In the genomic region with DNA sequence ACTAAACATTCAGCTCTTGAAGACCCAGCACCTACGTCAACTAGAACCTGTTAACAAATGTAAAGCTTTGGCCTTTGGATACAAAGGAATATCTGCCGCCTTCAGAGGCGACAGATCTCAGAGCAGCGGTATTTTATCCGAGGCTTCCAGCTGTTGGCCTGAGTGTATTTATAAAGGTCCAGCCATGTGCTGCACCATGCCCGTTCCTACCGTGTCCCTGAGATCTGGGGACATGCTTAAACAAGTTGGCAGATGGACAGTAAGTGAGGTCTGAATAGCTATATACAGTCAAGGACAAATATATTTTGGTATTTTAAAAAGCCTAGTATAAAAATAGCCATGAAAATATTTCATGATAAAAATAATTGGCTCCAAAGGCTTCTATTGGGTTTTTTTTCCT, we compare ENCODE assay signal across 23 mouse cellular contexts. TPM values are rescaled to one million over a fixed set of nuclear protein-coding genes. Genes with fewer than 3 reads are reported as not detected.
A peak's percentile ranks its signal among the peaks of the same experiment; 100 is the strongest.
DNase-seq lines count a peak whose midpoint lies in the region; ATAC-seq and TF ChIP-seq lines count a peak whose summit lies in the region.
"Had no signal": no experiment of that assay in that cellular context is flagged by ENCODE, and none has a peak within 500 bp of the region (broad histone marks: within the 10 kb centered on the region; RNA-seq: fewer than 3 reads in every experiment).

No protein-coding gene starts in this region.

- no peak for TF ChIP-seq EP300 in heart, postnatal 0 days (IDR thresholded peaks at IDR 0.05; ENCODE audit: low read depth)
- TF ChIP-seq EP300 in stomach, postnatal 0 days (optimal IDR thresholded peaks at IDR 0.05) = no peak

- H3K27ac ChIP-seq in embryonic facial prominence, embryonic 14.5 days (replicated peaks; ENCODE audit: low read depth, low read length) = peak overlapping the region; percentile 64; the same call in 1 of the 2 replicates
- H3K27ac ChIP-seq in embryonic facial prominence, embryonic 10.5 days (replicated peaks) = no peak overlapping the region
- peak overlapping the region; percentile 51 for H3K27ac ChIP-seq in heart, postnatal 0 days (ENCODE audit: low read depth)
- H3K27ac ChIP-seq in stomach, embryonic 15.5 days = 0 out of 2 replicates have a peak overlapping the region, but pooled peaks have one; percentile 1
- H3K27ac ChIP-seq in stomach, postnatal 0 days (replicated peaks) = no peak overlapping the region
- H3K27ac ChIP-seq: forebrain, embryonic 13.5 days; heart, embryonic 13.5 days; hindbrain, embryonic 14.5 days; hindbrain, postnatal 0 days had no signal

- no peaks in the 10 kb centered on the region for H3K36me3 ChIP-seq in embryonic facial prominence, embryonic 14.5 days (ENCODE audit: control insufficient read depth, insufficient read depth, low read length)
- no peaks in the 10 kb centered on the region for H3K36me3 ChIP-seq in embryonic facial prominence, embryonic 10.5 days (replicated peaks)
- H3K36me3 ChIP-seq in heart, postnatal 0 days (replicated peaks; ENCODE audit: control insufficient read depth, insufficient read depth, low read length) = no peaks in the 10 kb centered on the region
- H3K36me3 ChIP-seq in stomach, embryonic 15.5 days = no peaks in the 10 kb centered on the region
- no peaks in the 10 kb centered on the region for H3K36me3 ChIP-seq in stomach, postnatal 0 days (ENCODE audit: control insufficient read depth, insufficient read depth, low read length)
- H3K36me3 ChIP-seq: forebrain, embryonic 10.5 days; heart, embryonic 13.5 days had no signal

- H3K4me3 ChIP-seq in embryonic facial prominence, embryonic 14.5 days (ENCODE audit: low read depth, low read length) = no peak overlapping the region
- H3K4me3 ChIP-seq in embryonic facial prominence, embryonic 10.5 days = no peak overlapping the region
- H3K4me3 ChIP-seq in heart, postnatal 0 days (ENCODE audit: low read depth, low read length) = no peak overlapping the region
- no peak overlapping the region for H3K4me3 ChIP-seq in stomach, embryonic 15.5 days (replicated peaks)
- H3K4me3 ChIP-seq in stomach, postnatal 0 days (ENCODE audit: low read depth, low read length) = no peak overlapping the region
- H3K4me3 ChIP-seq: forebrain, embryonic 10.5 days; forebrain, embryonic 13.5 days; heart, embryonic 13.5 days had no signal

- peaks cover 16% of the 10 kb centered on the region for H3K4me1 ChIP-seq in embryonic facial prominence, embryonic 14.5 days (ENCODE audit: control insufficient read depth, insufficient read depth, low read length)
- H3K4me1 ChIP-seq in embryonic facial prominence, embryonic 10.5 days = peaks cover 18% of the 10 kb centered on the region
- peaks cover 11% of the 10 kb centered on the region for H3K4me1 ChIP-seq in heart, postnatal 0 days (ENCODE audit: control insufficient read depth, insufficient read depth)
- 0 out of 2 replicates have a peak, but pooled peaks cover 8% of the 10 kb centered on the region for H3K4me1 ChIP-seq in stomach, embryonic 15.5 days
- H3K4me1 ChIP-seq in stomach, postnatal 0 days (replicated peaks; ENCODE audit: control insufficient read depth, insufficient read depth) = peaks cover 2% of the 10 kb centered on the region; the same call in 1 of the 2 replicates

- 62% methylated on average over 7 of the region's 7 CpGs for WGBS in embryonic facial prominence, embryonic 14.5 days
- 86% methylated on average over 7 of the region's 7 CpGs for WGBS in embryonic facial prominence, embryonic 10.5 days
- 37% methylated on average over 7 of the region's 7 CpGs for WGBS in heart, postnatal 0 days
- WGBS in stomach, embryonic 15.5 days = 54% methylated on average over 7 of the region's 7 CpGs
- WGBS in stomach, postnatal 0 days = 61% methylated on average over 7 of the region's 7 CpGs

- DNase-seq in embryonic facial prominence, embryonic 14.5 days (ENCODE audit: low spot score) = peak; percentile 54
- DNase-seq in embryonic facial prominence, embryonic 10.5 days (ENCODE audit: low spot score) = no peak
- peak; percentile 49 for DNase-seq in heart, postnatal 0 days (ENCODE audit: low spot score)
- DNase-seq in heart, adult 18-20 months = no peak
- no peak for DNase-seq in stomach, postnatal 0 days (ENCODE audit: low spot score)
- DNase-seq in layer of hippocampus, adult 9-10 months (ENCODE audit: low spot score) = no peak
- DNase-seq: adrenal gland, adult 8-10 months; adrenal gland, postnatal 25 days; cerebellum, adult 11-12 months; cerebellum, adult 8-10 months; cerebellum, postnatal 36 days; gastrocnemius, postnatal 10 days; gastrocnemius, postnatal 36 days; heart, postnatal 14 days; heart, postnatal 4 days had no signal

- no peak for TF ChIP-seq CTCF in heart, postnatal 0 days (IDR thresholded peaks at IDR 0.05; ENCODE audit: low read depth)
- no peak for TF ChIP-seq CTCF in stomach, postnatal 0 days (IDR thresholded peaks at IDR 0.05; ENCODE audit: low read depth)

- H3K27me3 ChIP-seq in embryonic facial prominence, embryonic 14.5 days (replicated peaks; ENCODE audit: control insufficient read depth, insufficient read depth, low read length) = no peaks in the 10 kb centered on the region
- H3K27me3 ChIP-seq in embryonic facial prominence, embryonic 10.5 days (replicated peaks; ENCODE audit: low read depth, poor library complexity, severe bottlenecking) = no peaks in the 10 kb centered on the region
- no peaks in the 10 kb centered on the region for H3K27me3 ChIP-seq in heart, postnatal 0 days (ENCODE audit: control insufficient read depth, insufficient read depth, low read length)
- no peaks in the 10 kb centered on the region for H3K27me3 ChIP-seq in stomach, embryonic 15.5 days (replicated peaks)
- no peaks in the 10 kb centered on the region for H3K27me3 ChIP-seq in stomach, postnatal 0 days (ENCODE audit: control insufficient read depth, insufficient read depth, low read length)
- H3K27me3 ChIP-seq: forebrain, embryonic 13.5 days; heart, embryonic 13.5 days had no signal

- no peak overlapping the region for H3K4me2 ChIP-seq in embryonic facial prominence, embryonic 14.5 days (ENCODE audit: low read depth, low read length)
- H3K4me2 ChIP-seq in heart, postnatal 0 days (ENCODE audit: low read depth, low read length) = no peak overlapping the region
- 0 out of 2 replicates have a peak overlapping the region, but pooled peaks have one; percentile 10 for H3K4me2 ChIP-seq in stomach, embryonic 15.5 days
- no peak overlapping the region for H3K4me2 ChIP-seq in stomach, postnatal 0 days (replicated peaks; ENCODE audit: low read depth)
- H3K4me2 ChIP-seq: forebrain, embryonic 13.5 days; heart, embryonic 13.5 days; hindbrain, embryonic 14.5 days had no signal

- ATAC-seq in embryonic facial prominence, embryonic 14.5 days (ENCODE audit: low read depth) = peak; percentile 41; the same call in 1 of the 2 replicates
- peak; percentile 81 for ATAC-seq in heart, postnatal 0 days (ENCODE audit: insufficient read depth, low read depth)
- ATAC-seq in stomach, embryonic 15.5 days (ENCODE audit: insufficient read depth, low FRiP score, low read depth) = no peak
- ATAC-seq in stomach, postnatal 0 days (ENCODE audit: low FRiP score, low TSS enrichment) = no peak
- ATAC-seq: activated CD4-positive, CD25-positive, alpha-beta regulatory T cell, adult 4 months; forebrain, embryonic 13.5 days; hindbrain, postnatal 0 days; inflammation-experienced regulatory T-cells, adult 6 months had no signal

- no peaks in the 10 kb centered on the region for H3K9me3 ChIP-seq in embryonic facial prominence, embryonic 14.5 days (ENCODE audit: control insufficient read depth, low read length)
- H3K9me3 ChIP-seq in embryonic facial prominence, embryonic 10.5 days = no peaks in the 10 kb centered on the region
- no peaks in the 10 kb centered on the region for H3K9me3 ChIP-seq in heart, postnatal 0 days (replicated peaks; ENCODE audit: control insufficient read depth, low read length)
- H3K9me3 ChIP-seq in stomach, embryonic 15.5 days = no peaks in the 10 kb centered on the region
- no peaks in the 10 kb centered on the region for H3K9me3 ChIP-seq in stomach, postnatal 0 days (ENCODE audit: control insufficient read depth, low read length)
- H3K9me3 ChIP-seq: forebrain, embryonic 10.5 days; forebrain, embryonic 13.5 days; heart, embryonic 13.5 days had no signal

- no peak overlapping the region for H3K9ac ChIP-seq in embryonic facial prominence, embryonic 14.5 days (ENCODE audit: low read depth, low read length)
- no peak overlapping the region for H3K9ac ChIP-seq in heart, postnatal 0 days (replicated peaks; ENCODE audit: low read depth, low read length)
- no peak overlapping the region for H3K9ac ChIP-seq in stomach, embryonic 15.5 days
- H3K9ac ChIP-seq in stomach, postnatal 0 days (ENCODE audit: low read length) = no peak overlapping the region
- H3K9ac ChIP-seq: forebrain, embryonic 13.5 days; heart, embryonic 13.5 days; hindbrain, embryonic 14.5 days had no signal

RNA-seq across cellular contexts. Expression of gene Enah, which starts 32.6 kb away (rescaled TPM):
- polyA plus RNA-seq in embryonic facial prominence, embryonic 14.5 days (2014; fragmentation: Nextera tagmentation; extraction: Ambion mirVana) = 23.7 and 27.6 TPM in 2 replicates
- 30.4 and 30.6 TPM in 2 replicates for polyA plus RNA-seq in embryonic facial prominence, embryonic 10.5 days (2016; fragmentation: Nextera tagmentation; extraction: Ambion mirVana)
- 69.3 and 77.9 TPM in 2 replicates for total RNA-seq in heart, postnatal 0 days (2014; rRNA removed; ENCODE audit: low replicate concordance)
- polyA plus RNA-seq in heart, postnatal 0 days (2015; fragmentation: Nextera tagmentation; extraction: Ambion mirVana) = 10.3 and 13.2 TPM in 2 replicates
- 100 to 1,000 TPM; 113 to 117 TPM for total RNA-seq in heart, adult 18-20 months (2021)
- 17.9 and 18.6 TPM in 2 replicates for polyA plus RNA-seq in stomach, embryonic 15.5 days (2015; fragmentation: Nextera tagmentation; extraction: Ambion mirVana)
- 8.4 and 8.5 TPM in 2 replicates for polyA plus RNA-seq in stomach, postnatal 0 days (2015; fragmentation: Nextera tagmentation; extraction: Ambion mirVana)

Comparison
In these comparisons a context has a peak if more than half of its experiments do, and no peak if none do; other contexts are left out.
1. DNase-seq: peak in embryonic facial prominence, embryonic 14.5 days (single experiment) and heart, postnatal 0 days (single experiment); none in embryonic facial prominence, embryonic 10.5 days (single experiment), heart, adult 18-20 months (0 of 2), stomach, postnatal 0 days (single experiment) and layer of hippocampus, adult 9-10 months (single experiment).
2. H3K27ac ChIP-seq: peak in embryonic facial prominence, embryonic 14.5 days (single experiment), heart, postnatal 0 days (single experiment) and stomach, embryonic 15.5 days (single experiment); none in embryonic facial prominence, embryonic 10.5 days (single experiment) and stomach, postnatal 0 days (single experiment).
3. ATAC-seq: peak in embryonic facial prominence, embryonic 14.5 days (single experiment) and heart, postnatal 0 days (single experiment); none in stomach, embryonic 15.5 days (single experiment) and stomach, postnatal 0 days (single experiment).